Mouse (Mus musculus) induced T-regulatory cell, adult 2 months (primary cell): ENCODE data around the gene Ghsr.

ENCODE experiments used
- DNase-seq: peaks from one replicate; pipeline ENCODE4 v3.0.0-alpha.2; 2012; ENCODE audit warnings: low read depth

The Ghsr gene

GRCm38 (mm10) chr3:27411286-27411685, 40.1 kb downstream of the Ghsr start:
- DNase-seq: peak; percentile 2

DNA sequence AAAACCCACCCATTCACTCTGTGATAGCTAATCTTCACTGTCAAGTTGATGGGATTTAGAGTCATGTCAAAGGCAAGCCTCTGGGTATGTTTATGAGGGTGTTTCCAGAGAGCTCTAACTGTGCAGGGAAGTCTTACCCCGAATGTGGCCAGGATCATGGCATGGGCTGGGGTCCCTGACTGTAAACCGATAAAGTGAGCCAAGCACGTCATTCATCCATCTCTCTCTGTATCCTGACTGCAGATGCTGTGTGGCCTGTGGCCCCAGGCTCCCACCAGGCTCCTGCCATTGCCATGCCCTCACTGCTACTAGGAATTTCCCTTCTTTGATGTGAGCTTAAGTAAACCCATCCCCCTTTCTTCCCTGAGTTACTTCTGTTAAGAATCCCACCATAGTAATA, 42.4 kb downstream of the Ghsr start:
- DNase-seq: no peak

GRCm38 (mm10) chr3:27416786-27417185, 45.6 kb downstream of the Ghsr start:
- DNase-seq: no peak

DNA sequence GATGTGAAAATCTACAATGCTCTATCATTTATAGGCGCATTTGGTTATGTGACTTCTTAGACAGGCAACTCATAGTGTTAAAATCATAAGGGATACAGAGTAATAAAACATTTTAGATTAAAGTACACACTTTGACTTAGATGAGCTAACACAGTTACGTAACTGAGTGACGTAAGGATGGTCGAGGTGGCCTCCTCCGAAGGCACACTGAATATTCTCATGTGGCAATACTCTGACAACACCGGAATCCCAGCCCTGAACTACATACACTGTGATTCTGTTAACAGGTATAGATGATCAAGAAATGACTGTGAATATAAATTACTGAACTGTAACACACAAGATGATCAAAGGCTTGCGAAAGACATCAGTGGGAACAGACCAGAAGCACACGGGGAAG, 47.5 kb downstream of the Ghsr start:
- no peak for DNase-seq

DNA sequence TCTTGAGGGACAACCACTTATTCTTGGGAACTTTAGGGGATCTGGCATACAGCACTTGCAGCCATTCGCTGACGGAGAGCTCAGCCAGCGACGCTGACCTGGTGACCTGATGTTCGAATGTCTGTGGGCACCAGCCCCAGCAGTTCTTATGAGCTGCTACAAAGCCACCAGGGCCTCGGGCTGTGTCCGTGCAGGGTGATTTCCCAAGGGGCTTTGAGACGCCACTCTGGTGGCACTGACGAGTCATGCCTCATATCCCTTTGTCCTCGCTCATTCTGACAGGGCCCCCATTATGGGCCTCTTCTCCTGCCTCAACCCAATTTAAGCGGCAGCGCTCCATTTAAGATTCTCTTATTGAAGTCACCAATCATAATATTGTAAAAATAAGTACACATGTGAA, 50.8 kb downstream of the Ghsr start:
- no peak for DNase-seq

DNA sequence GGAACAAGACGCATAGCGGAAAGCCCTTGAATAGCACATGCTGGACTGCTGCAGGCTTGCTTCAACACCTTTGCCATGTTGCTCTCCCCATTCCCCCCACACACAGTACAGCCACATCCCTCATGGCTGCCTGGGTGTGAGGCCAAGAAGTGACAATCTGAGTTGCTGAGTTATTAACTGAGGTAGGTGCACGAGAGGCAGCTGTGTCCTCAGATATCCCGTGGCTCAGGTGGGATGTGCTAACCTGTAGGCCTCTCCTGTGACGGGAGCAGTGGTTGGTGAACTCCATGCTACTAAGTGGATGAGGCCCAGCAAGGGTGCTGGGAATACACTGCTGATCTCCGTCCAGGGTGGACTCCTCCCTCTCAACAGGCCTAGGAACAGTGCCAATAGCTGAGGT, 51.4 kb downstream of the Ghsr start:
- DNase-seq: no peak

GRCm38 (mm10) chr3:27424049-27424667, 53.0 kb downstream of the Ghsr start:
- no peak for DNase-seq

DNA sequence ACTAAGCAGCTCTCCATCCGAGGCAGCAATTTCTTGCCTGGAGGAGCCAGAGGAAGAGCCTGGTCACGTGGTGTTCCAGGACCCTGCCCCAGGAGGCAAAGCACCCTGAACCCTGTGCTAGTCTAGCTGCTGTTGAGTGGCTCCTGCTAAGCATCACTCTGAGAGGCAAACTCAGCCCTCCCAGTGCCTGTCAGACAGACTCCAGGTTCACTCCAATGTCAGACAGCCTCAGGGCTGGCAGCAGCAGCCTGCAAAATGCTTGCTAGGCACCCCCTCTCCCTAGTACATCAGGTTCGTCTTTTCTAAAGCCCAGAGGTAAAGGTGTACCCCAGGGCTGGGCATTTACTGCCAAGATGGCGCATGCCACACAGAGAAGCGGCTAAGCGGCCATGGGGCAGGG, 56.3 kb downstream of the Ghsr start:
- no peak for DNase-seq
